Mouse (Mus musculus): ENCODE results near the gene Mlec. TPM values are rescaled to one million over a fixed set of nuclear protein-coding genes. Genes with fewer than 3 reads are reported as not detected.

Gene Mlec
- total RNA-seq, 2 experiments from 2014 or later = 173 to 221 TPM

Other genes with a start within 250 kb of the Mlec start
- 1 to 10 TPM in 1 of 2 experiments, under 1 TPM in 1; 0.74 to 1.2 TPM for gene Oasl1, start 234.9 kb downstream of the Mlec start, total RNA-seq (2021)
- 10 to 100 TPM; 36.7 to 39.0 TPM for gene 2210016L21Rik, start 216.0 kb downstream of the Mlec start, total RNA-seq (2021)
- gene Hnf1a, start 187.1 kb downstream of the Mlec start, total RNA-seq (2021) = not detected
- gene Sppl3, start 147.0 kb downstream of the Mlec start, total RNA-seq (2021) = 10 to 100 TPM; 40.0 to 44.0 TPM
- gene Gm10401, start 59.9 kb downstream of the Mlec start, total RNA-seq (2021) = not detected
- 100 to 1,000 TPM; 211 to 251 TPM for gene Acads, start 38.8 kb downstream of the Mlec start, total RNA-seq (2021)
- 10 to 100 TPM; 36.6 to 46.1 TPM for gene Unc119b, start 23.2 kb downstream of the Mlec start, total RNA-seq (2021)
- 10 to 100 TPM; 28.4 to 34.3 TPM for gene Cabp1, start 36.2 kb upstream of the Mlec start, total RNA-seq (2021)
- 10 to 100 TPM; 71.6 to 84.6 TPM for gene Pop5, start 77.7 kb upstream of the Mlec start, total RNA-seq (2021)
- gene Rnf10, start 114.7 kb upstream of the Mlec start, total RNA-seq (2021) = 100 to 1,000 TPM; 224 to 268 TPM
- 10 to 100 TPM; 58.6 to 75.8 TPM for gene Coq5, start 121.5 kb upstream of the Mlec start, total RNA-seq (2021)
- gene Dynll1, start 142.8 kb upstream of the Mlec start, total RNA-seq (2021) = 100 to 1,000 TPM; 268 to 338 TPM
- gene Srsf9, start 169.0 kb upstream of the Mlec start, total RNA-seq (2021) = 10 to 100 TPM; 67.0 to 70.1 TPM
- 10 to 100 TPM; 18.3 to 22.5 TPM for gene Gatc, start 183.0 kb upstream of the Mlec start, total RNA-seq (2021)
- gene Triap1, start 183.0 kb upstream of the Mlec start, total RNA-seq (2021) = 10 to 100 TPM; 29.5 to 48.1 TPM
- 1,000 to 10,000 TPM; 1,252 to 1,785 TPM for gene Cox6a1, start 190.8 kb upstream of the Mlec start, total RNA-seq (2021)

All from adrenal gland, adult 18-20 months (tissue).